Mouse (Mus musculus) erythroblast, adult 5-6 weeks (primary cell): ENCODE results near the gene Gm20388. TPM values are rescaled to one million over a fixed set of nuclear protein-coding genes. Genes with fewer than 3 reads are reported as not detected.

Experiments
- ATAC-seq: replicated peaks from 2 replicates; pipeline ENCODE4 v1.8.0; 2016; ENCODE audit warnings: moderate number of reproducible peaks, mild to moderate bottlenecking, moderate TSS enrichment, inconsistent platforms; ENCODE audit not compliant: poor library complexity, low FRiP score, severe bottlenecking
- total RNA-seq, 2 experiments: library from RNA; stranded (forward) in 1 of 2; stranded (reverse) in 1 of 2; fragments of 150-400 nt in 1 of 2; fragments of 200-764, 138-1000 nt in 1 of 2; gene quantifications; 2 replicates each; pipeline versions ENCODE4 v1.2.3 to v1.2.4; 2015 to 2017; ENCODE audit warnings: low replicate concordance in 2 of 2

Gm20388 gene
- total RNA-seq, 2 experiments from 2014 or later = 2.9 to 7.8 TPM

- no peak for ATAC-seq
Observed at GRCm38 (mm10) chr8:120563348-120563724, 652.7 kb downstream of the Gm20388 start.

DNA sequence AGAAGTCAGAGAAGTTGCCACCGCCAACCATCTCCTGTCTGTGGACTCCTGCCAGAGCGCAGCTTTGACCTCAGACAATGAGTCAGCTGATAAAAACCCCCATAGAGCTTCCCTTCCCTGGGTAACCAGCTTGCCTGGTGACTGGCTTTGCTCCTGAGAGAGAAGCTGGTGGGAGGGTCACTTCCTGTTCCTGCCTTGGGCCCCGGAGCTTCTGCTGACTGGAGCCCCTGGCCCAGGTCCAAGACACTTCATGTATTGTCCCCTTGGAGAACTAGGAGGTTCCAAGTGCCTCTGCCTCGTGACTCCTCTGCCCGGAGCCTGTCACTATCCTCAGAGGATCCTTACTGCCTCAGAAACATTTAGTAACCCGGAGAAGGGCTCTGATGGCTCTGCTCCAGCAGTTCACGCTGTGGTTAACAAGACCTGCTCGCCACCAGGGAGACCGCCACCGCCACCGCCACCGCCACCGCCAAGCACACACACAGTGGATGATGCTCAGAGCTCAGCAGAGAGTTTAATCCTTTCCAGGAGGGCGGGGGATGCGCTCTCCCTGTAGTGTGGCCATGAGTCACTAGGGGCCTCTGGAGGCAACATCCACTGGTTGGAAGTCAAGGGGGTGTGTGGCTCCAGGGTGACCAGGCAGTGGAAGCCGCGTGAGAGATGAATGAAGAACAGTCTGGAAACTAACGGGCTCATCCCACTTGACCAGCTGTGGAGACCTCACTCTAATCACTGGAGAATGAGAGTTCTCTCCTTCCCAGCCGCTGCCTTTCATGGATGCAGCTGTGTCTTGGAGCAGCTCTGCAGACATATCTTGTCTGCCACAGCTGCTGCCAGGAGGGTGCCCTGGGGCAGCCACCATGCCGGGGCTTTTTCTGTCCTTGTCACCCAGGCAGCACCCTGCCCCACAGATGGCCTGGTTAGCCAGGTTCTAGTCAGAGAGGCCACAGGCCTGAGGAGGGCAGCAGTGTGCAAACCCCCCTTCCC, 653.5 kb downstream of the Gm20388 start:
- no peak for ATAC-seq

GRCm38 (mm10) chr8:120565151-120565711, 654.6 kb downstream of the Gm20388 start:
- ATAC-seq = no peak

- ATAC-seq = no peak
Observed at GRCm38 (mm10) chr8:120566681-120567080, 656.0 kb downstream of the Gm20388 start.

- no peak for ATAC-seq
Observed at GRCm38 (mm10) chr8:120567731-120568130, 657.1 kb downstream of the Gm20388 start.

GRCm38 (mm10) chr8:120568164-120568798, 657.6 kb downstream of the Gm20388 start:
- no peak for ATAC-seq

GRCm38 (mm10) chr8:120569123-120569522, 658.5 kb downstream of the Gm20388 start:
- no peak for ATAC-seq

- ATAC-seq = peak; percentile 51
Observed at GRCm38 (mm10) chr8:120569939-120570715, 659.5 kb downstream of the Gm20388 start.

DNA sequence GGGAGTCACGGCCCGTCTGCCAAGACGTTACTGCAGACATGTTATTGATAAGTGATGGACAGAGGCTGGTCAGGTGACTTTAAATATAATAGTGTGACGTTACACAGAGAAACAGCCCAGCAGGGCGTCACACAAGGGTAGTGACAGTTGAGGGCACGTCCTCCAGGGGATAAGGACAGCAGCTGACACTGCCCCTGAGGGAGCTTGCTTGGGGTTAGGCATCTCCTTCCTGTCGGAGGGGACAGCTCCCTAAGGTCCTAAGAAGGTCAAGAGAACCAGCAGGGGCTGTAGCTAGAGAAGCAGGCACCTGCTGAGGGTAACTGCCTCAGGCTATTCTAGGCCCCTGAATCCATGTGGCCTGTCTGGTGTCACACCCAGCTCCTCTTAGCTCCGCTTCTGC, 660.9 kb downstream of the Gm20388 start:
- no peak for ATAC-seq

- ATAC-seq = no peak
Observed at GRCm38 (mm10) chr8:120572534-120572933, 661.9 kb downstream of the Gm20388 start.

DNA sequence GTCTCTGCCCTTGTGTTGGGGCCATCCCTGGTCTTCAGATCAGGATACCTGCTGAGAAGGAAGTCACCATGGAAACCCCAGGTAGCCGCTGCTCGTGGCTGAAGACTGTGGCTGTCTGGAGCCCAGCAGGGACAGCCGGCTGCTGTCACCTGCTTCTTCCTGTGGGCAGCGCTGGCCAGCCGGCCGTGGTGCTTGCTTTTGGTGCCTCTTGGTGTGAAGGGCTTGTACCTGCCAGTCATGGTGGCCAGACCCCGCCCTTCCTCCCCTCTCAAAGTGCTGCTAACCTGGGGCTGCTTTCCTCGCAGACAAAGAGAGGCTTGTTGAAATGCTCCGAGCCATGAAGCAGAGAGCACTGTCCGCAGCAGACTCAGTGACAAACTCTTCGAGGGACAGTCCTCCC, 663.2 kb downstream of the Gm20388 start:
- no peak for ATAC-seq

DNA sequence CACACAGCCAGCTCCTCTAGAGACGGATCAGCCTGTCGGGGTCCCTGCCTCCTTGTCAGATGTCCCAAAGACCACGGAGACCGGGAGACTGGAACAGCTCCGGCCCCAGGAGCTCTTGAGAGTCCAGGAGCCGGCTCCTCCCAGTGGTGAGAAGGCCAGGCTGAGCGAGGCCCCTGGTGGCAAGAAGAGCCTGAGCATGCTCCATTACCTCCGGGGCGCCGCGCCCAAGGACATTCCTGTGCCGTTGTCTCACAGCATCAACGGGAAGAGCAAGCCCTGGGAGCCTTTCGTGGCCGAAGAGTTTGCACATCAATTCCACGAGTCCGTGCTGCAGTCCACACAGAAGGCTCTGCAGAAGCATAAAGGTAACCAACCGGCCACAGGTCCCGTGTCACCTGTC, 664.3 kb downstream of the Gm20388 start:
- no peak for ATAC-seq

DNA sequence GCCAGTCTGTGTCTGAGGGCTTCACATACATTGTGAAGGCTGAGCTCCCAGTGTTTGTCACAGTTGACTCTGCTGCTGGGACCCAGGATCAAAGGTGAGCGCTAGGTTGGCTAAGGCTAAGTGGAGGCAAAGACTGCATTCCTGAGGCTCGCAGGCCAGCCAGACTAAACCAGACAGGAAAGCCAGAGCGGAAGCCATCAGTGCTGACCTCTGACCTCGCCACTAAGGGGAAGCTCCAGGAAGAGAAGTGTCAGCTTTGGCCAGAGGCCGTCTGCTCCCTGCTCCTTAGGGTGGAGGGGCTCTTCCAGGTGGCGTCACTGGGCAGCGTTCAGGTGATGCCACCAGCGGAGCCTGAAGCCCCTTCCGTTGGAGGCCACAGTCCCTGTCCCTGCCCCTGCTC, 665.2 kb downstream of the Gm20388 start:
- ATAC-seq = no peak

DNA sequence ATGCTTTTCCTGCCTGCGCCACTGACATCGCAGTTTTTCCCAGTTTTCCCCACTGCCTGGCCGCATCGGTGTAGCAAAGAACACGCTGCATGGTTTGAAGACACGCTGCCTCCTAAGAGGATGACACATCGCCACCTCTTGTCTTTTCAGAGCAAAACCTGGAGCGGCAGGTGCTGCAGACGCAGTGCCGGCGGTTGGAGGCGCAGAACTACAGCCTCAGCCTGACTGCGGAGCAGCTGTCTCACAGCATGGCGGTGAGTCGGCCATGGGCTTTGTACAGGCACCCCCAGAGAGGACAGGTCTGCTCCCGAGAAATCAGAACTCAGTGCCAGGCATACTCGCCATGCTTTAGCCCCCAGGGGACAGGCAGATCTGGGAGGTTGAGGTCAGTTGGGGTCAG, 667.2 kb downstream of the Gm20388 start:
- ATAC-seq = no peak

- no peak for ATAC-seq
Observed at GRCm38 (mm10) chr8:120580336-120581000, 669.8 kb downstream of the Gm20388 start.

DNA sequence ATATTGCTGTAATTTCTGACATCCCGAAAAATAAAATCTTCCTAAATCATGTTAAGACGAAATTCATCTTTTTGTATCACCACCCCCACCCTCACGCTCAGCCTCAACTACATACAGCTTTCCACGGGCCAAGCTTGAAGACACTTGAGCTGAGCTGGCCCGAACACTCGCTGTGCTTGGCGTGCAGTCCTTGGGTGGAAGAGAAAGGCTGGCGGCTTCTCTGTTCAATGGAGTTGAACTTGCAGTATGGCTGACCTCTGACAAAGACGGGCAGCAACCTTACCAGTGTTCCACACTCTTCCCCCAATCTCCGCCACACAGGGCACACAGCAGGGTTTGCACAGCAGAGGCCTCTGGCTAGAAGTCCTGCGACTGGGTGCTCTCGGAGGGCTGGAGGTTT, 670.7 kb downstream of the Gm20388 start:
- ATAC-seq = no peak

DNA sequence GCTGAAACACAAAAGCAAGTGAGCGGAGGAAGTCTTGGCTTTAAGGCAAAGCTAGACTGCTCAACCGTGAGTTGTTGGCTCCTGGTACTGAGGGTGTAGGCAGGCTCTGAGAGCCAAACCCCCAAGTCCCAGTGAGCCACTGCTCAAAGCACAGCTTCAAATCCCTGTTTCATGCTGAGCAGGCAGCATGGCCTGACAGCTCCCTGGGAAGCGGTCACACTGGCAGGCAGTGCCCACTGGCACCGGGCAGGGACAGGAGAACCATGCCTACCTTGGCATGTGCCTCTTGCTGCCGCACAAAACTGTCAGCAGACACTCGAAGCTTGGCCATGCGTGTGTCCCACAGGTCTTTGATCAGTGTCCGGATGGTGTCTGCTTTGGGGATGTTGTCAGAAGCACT, 671.2 kb downstream of the Gm20388 start:
- no peak for ATAC-seq

- ATAC-seq = no peak
Observed at GRCm38 (mm10) chr8:120585521-120585920, 674.9 kb downstream of the Gm20388 start.

GRCm38 (mm10) chr8:120588908-120589771, 678.5 kb downstream of the Gm20388 start, which contains the start of gene Gins2:
Gene Gins2 (minus strand): TSS chr8:120589304.
- ATAC-seq = peak; percentile 92
